Mouse (Mus musculus): ENCODE results near the gene Chchd5. TPM values are rescaled to one million over a fixed set of nuclear protein-coding genes. Genes with fewer than 3 reads are reported as not detected.

Gene Chchd5
- polyA plus RNA-seq, 1 experiment from 2014 or later: 20.5 TPM

DNA sequence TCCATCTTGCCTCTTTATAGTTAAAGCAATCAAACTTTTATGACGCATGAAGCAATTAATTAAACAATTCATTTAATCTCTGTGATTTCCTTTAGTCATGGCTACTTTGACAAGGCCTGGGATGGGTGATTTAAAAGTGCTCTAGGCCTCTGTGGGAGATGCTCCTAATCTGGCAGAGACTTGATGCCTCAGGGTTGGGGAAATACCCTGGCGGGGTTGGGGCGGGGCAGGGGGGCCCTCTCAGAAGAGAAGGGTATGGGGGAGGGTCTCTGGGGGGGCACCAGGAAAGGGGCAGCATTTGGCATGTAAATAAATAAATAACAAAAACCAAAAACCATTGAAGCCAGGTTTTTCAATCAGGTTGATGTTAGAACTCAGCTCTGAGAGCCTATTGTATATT lies 48.2 kb downstream of the Chchd5 start:
- TF ChIP-seq CTCF (IDR thresholded peaks at IDR 0.05): no peak
- ChIA-PET CTCF (interaction anchor here (0.8 to 3.2 kb wide), 3 partner anchors 13 to 81 kb away, joined by 3 to 35 read pairs (median 4); no protein-coding TSS in a partner anchor), POLR2A (interaction anchor here (0.9 kb wide), 1 partner anchor 15 kb away, joined by 3 read pairs; no protein-coding TSS in a partner anchor)
- DNase-seq (ENCODE audit: low read depth, low spot score) (no peak), ATAC-seq (no peak)
- H3K27me3 ChIP-seq: no peaks in the 10 kb centered on the region
- in situ Hi-C loops (cut with MboI; ENCODE audit: low pct_unique_long_range_greater_than_20kb): loop anchor here (5.0 kb wide), 2 partner anchors 80 to 230 kb away; no protein-coding TSS in a partner anchor

DNA sequence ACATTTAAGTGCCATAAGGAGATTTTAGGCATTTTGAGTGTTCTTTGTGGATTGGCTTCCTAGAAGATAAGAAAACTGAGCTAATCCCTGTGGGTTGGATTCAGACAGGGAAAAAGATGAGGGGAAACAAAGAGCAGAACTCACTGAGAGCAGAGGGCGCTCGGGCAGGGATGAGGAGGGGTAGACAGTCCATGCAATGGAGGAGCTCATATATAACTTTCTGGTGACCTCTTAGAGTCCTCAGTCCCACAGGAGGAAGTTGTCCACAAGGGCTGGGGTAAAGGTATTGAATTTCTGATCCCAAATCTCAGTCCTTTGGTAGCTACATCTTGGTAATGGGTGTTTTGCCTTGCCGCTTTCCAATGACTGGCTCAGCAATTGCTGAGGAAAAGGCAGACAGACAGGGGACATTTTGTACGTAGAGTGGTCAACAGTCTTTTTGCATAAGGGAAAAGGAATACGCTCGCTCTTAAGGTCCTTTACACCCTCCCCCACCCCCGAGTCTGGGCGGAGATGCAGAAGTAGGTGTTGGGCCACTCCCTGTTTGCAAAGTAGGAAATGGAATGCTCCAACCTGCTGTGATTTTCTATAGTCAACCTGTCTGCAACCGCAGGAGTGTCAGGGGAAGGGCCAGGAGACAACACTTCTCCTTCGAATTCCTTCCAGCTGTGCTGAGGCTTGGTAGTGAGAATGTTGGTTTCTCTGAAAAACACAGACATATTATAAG lies 48.8 kb downstream of the Chchd5 start:
- no peaks in the 10 kb centered on the region for H3K27me3 ChIP-seq
- DNase-seq (ENCODE audit: low read depth, low spot score) (no peak), ATAC-seq (no peak)
- CTCF ChIA-PET: interaction anchor here (0.8 to 1.1 kb wide), 2 partner anchors 14 to 80 kb away, joined by 3 to 4 read pairs; no protein-coding TSS in a partner anchor
- in situ Hi-C loops (cut with MboI; ENCODE audit: low pct_unique_long_range_greater_than_20kb): loop anchor here (5.0 kb wide), 2 partner anchors 79 to 229 kb away; no protein-coding TSS in a partner anchor
- no peak for TF ChIP-seq CTCF (IDR thresholded peaks at IDR 0.05)
- POLR2A ChIA-PET: no interaction called here

DNA sequence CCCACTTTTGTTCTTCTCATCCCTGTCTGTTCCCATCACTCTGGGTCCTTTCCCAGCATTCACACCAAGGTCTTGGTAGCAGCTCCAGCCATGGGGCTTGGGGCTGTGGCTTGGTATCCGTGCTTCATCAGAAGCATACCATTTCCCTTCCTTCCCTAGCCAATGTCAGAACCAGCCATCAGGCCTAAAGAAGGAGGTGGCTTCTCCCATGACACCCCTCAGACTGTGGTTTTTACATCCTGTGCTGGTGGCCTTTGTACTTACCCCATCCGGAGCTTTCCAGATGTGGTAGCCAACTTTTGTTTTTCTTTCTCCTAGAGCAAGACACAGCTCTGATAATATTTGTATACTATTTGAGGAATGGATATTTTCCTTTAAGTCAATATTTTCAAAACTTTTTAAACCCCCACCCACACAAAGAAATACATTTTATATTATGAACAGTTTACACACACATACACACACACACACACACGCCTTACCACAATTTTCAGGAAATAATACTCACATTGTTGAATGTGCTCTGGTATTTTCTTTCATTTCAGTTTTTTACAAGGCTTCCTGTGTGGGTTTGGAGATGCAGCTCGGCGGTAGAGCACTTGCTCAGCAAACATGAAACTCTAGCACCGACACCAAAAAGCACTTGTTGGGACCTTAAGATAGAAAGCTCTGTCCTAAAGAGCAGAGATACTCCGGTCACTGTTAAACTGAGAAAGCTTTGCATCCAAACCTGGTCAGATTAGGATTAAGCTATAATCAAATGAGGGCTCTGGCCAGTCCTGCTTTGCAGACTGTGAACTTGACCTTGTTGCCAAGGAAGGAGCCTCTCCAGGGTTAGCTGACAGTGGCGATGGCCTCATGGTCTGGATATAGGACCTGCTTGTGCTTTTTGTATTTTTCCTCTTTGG lies 50.7 kb downstream of the Chchd5 start:
- POLR2A ChIA-PET: interaction anchor here (0.6 kb wide), 2 partner anchors 19 to 76 kb away, joined by 3 read pairs; no protein-coding TSS in a partner anchor
- TF ChIP-seq CTCF (IDR thresholded peaks at IDR 0.05): no peak
- ATAC-seq (no peak), DNase-seq (ENCODE audit: low read depth, low spot score) (no peak)
- H3K27me3 ChIP-seq: no peaks in the 10 kb centered on the region
- in situ Hi-C loops (cut with MboI; ENCODE audit: low pct_unique_long_range_greater_than_20kb): loop anchor here (5.0 kb wide), 2 partner anchors 77 to 227 kb away; no protein-coding TSS in a partner anchor
- CTCF ChIA-PET: no interaction called here

DNA sequence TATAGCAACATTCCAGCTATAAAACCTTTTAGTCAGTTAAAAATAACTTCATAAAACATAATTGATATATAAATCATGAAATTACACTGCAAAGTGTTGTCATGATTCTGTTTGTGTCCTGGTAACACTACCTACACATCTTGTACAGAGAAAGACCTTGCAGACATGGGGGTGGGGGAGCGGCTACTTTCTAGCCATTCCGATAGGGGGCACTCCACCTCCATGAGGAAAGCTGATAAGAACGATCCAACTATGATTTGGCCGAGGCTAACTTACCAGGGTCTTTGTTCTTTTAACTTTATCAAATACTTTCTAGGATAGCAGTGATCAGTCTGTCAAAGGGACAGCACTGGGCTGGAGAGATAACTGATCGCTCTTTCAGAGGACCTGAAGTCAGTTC lies 52.0 kb downstream of the Chchd5 start:
- no peak for TF ChIP-seq CTCF (IDR thresholded peaks at IDR 0.05)
- ChIA-PET CTCF (no interaction called here), POLR2A (interaction anchor here (0.9 kb wide), 1 partner anchor 9 kb away, joined by 3 read pairs; no protein-coding TSS in a partner anchor)
- ATAC-seq (no peak), DNase-seq (ENCODE audit: low read depth, low spot score) (no peak)
- H3K27me3 ChIP-seq: no peaks in the 10 kb centered on the region
- in situ Hi-C loops (cut with MboI; ENCODE audit: low pct_unique_long_range_greater_than_20kb): no loop called here

DNA sequence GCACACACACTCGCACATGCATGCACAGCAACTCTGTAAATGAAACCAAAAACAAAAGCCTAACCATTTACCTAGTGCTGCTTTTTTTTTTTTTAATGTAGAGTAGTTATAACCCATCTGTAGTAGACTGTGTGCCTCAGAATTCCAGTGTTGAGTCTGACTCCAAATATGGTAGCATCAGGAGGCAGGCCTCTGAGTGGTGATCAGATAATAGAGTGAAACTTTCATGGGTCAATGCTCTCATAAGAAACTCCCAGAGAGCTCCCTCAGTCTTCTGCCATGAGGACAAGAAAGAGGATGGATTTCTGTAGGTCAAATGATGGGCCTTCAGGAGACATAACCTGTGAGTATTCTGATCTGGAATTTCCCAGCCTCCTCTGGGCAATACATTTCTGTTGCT lies 52.9 kb downstream of the Chchd5 start:
- ATAC-seq (no peak), DNase-seq (ENCODE audit: low read depth, low spot score) (no peak)
- no peaks in the 10 kb centered on the region for H3K27me3 ChIP-seq
- in situ Hi-C loops (cut with MboI; ENCODE audit: low pct_unique_long_range_greater_than_20kb): no loop called here
- TF ChIP-seq CTCF (IDR thresholded peaks at IDR 0.05): no peak
- ChIA-PET POLR2A (no interaction called here), CTCF (interaction anchor here (1.9 kb wide), 1 partner anchor 76 kb away, joined by 6 read pairs; no protein-coding TSS in a partner anchor)

DNA sequence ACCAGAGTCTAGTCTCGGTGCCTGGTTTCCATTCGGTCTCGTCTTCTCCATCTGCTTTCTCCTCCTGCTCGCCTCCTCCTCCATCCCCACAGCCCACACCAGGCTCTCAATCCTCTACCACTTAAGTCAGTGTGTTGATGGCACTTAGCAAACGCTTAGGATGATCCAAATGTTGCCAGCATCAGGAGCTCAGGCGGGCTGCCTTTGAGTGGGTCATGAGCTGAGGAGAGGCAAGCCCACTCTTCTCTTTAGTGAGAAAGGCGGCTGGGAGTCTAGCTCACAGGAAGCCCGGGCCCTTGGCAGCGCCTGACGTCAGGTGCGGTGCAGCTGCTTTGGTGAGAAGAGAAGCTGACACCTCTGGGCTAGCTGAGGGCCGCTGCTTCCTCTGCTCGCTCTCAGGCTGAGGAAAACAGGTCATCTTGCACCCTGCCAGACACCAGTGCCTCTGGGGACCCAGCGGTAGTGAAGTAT lies 54.1 kb downstream of the Chchd5 start:
- CTCF ChIA-PET: interaction anchor here (0.7 to 1.9 kb wide), 4 partner anchors 9 to 75 kb away, joined by 3 to 6 read pairs (median 5); no protein-coding TSS in a partner anchor

More for the DNA sequence above, 54.1 kb downstream of the Chchd5 start:
- ATAC-seq: no peak
- POLR2A ChIA-PET: interaction anchor here (0.5 kb wide), 1 partner anchor 79 kb away, joined by 3 read pairs; no protein-coding TSS in a partner anchor
- no peak for TF ChIP-seq CTCF (IDR thresholded peaks at IDR 0.05)
- in situ Hi-C loops (cut with MboI; ENCODE audit: low pct_unique_long_range_greater_than_20kb): no loop called here
- no peaks in the 10 kb centered on the region for H3K27me3 ChIP-seq
- DNase-seq (ENCODE audit: low read depth, low spot score): no peak

Other genes starting within 250 kb of the Chchd5 start
- 8.5 TPM for gene Zc3h8, start 185.6 kb upstream of the Chchd5 start, polyA plus RNA-seq (2021)
- gene Zc3h6, start 162.3 kb upstream of the Chchd5 start, polyA plus RNA-seq (2021): 5.8 TPM
- gene Gm10762, start 162.0 kb upstream of the Chchd5 start, polyA plus RNA-seq (2021): 4.8 TPM
- 0.04 TPM for gene Vinac1, start 81.5 kb upstream of the Chchd5 start, polyA plus RNA-seq (2021)
- 18.1 TPM for gene Ttl, start 63.8 kb upstream of the Chchd5 start, polyA plus RNA-seq (2021)
- gene Polr1b, start 28.7 kb upstream of the Chchd5 start, polyA plus RNA-seq (2021): 26.7 TPM
- 78.8 TPM for gene Slc20a1, start 69.1 kb downstream of the Chchd5 start, polyA plus RNA-seq (2021)
- gene Ckap2l, start 167.5 kb downstream of the Chchd5 start, polyA plus RNA-seq (2021): 27.6 TPM
- gene Il1a, start 180.3 kb downstream of the Chchd5 start, polyA plus RNA-seq (2021): 0.14 TPM
- not detected for gene Il1b, start 241.4 kb downstream of the Chchd5 start, polyA plus RNA-seq (2021)

Data from Patski (cell line).